Mouse (Mus musculus) adrenal gland, postnatal 25 days (tissue): ENCODE measurements at regions not wholly inside any gene's neighbourhood (a gene's known extent, or its start where the extent isn't known, plus 50 kb on each side); places are given as distances from the start of the nearest gene placed in this dataset.
A peak's percentile ranks its signal among the peaks of the same experiment; 100 is the strongest.

Experiments
- DNase-seq: peaks from one replicate; pipeline ENCODE4 v3.0.0; 2021; ENCODE audit warnings: mixed read lengths

GRCm38 (mm10) chr15:88372039-88372438 is 228.1 kb upstream of the Zdhhc25 start:
- DNase-seq, result no peak

- DNase-seq, result no peak
Observed at GRCm38 (mm10) chr15:88373923-88374322, 226.2 kb upstream of the Zdhhc25 start.

GRCm38 (mm10) chr15:88379342-88379741 is 220.8 kb upstream of the Zdhhc25 start:
- DNase-seq, result no peak

- no peak for DNase-seq
Observed at GRCm38 (mm10) chr15:88379951-88380623, 220.0 kb upstream of the Zdhhc25 start.

- no peak for DNase-seq
Observed at GRCm38 (mm10) chr15:88381419-88381818, 218.7 kb upstream of the Zdhhc25 start.

GRCm38 (mm10) chr15:88385943-88386342 is 214.2 kb upstream of the Zdhhc25 start:
- no peak for DNase-seq

- peak; percentile 17 for DNase-seq
Observed at GRCm38 (mm10) chr15:88386711-88387110, 213.4 kb upstream of the Zdhhc25 start.

- DNase-seq, result no peak
Observed at GRCm38 (mm10) chr15:88391822-88392221, 208.3 kb upstream of the Zdhhc25 start.

GRCm38 (mm10) chr15:88399064-88399463 is 201.0 kb upstream of the Zdhhc25 start:
- no peak for DNase-seq

GRCm38 (mm10) chr15:88399989-88400388 is 200.1 kb upstream of the Zdhhc25 start:
- no peak for DNase-seq

GRCm38 (mm10) chr15:88400787-88401186 is 199.3 kb upstream of the Zdhhc25 start:
- no peak for DNase-seq

- no peak for DNase-seq
Observed at GRCm38 (mm10) chr15:88408461-88409379, 191.4 kb upstream of the Zdhhc25 start.

- no peak for DNase-seq
Observed at GRCm38 (mm10) chr15:88414206-88414605, 185.9 kb upstream of the Zdhhc25 start.

GRCm38 (mm10) chr15:88418881-88419280 is 181.2 kb upstream of the Zdhhc25 start:
- DNase-seq, result no peak

- no peak for DNase-seq
Observed at GRCm38 (mm10) chr15:88428441-88428840, 171.7 kb upstream of the Zdhhc25 start.

- DNase-seq, result no peak
Observed at GRCm38 (mm10) chr15:88430941-88431340, 169.2 kb upstream of the Zdhhc25 start.

GRCm38 (mm10) chr15:88448272-88448671 is 151.8 kb upstream of the Zdhhc25 start:
- no peak for DNase-seq

- DNase-seq, result no peak
Observed at GRCm38 (mm10) chr15:88451241-88451640, 148.9 kb upstream of the Zdhhc25 start.

GRCm38 (mm10) chr15:88468107-88468506 is 132.0 kb upstream of the Zdhhc25 start:
- no peak for DNase-seq

GRCm38 (mm10) chr15:88468810-88469209 is 131.3 kb upstream of the Zdhhc25 start:
- DNase-seq, result peak; percentile 21

- no peak for DNase-seq
Observed at GRCm38 (mm10) chr15:88469508-88470455, 130.3 kb upstream of the Zdhhc25 start.
